Comparison of ENCODE assay signal across 23 mouse cellular contexts in the genomic region with DNA sequence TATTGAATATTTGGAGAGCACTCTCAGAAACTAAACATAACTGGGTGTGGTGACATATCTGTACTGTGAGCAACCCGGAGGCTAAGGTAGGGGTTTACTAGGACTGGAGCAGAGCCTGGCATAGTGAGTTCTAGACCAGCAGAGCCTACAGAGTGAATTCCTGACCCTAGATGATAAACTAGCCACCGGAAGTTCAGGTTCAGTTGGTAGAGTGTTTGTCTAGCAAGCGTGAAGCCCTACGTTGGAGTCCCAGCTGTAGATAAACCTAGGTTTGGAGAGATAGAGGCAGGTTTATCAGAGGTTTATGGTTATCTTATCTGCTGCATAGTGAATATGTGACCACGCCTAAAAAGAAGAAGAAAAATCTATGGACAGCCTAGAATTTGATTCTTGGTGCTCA.
"Had no signal": no experiment of that assay in that cellular context is flagged by ENCODE, and none has a peak within 500 bp of the region (broad histone marks: within the 10 kb centered on the region; RNA-seq: fewer than 3 reads in every experiment).

No protein-coding gene starts in this region.

- H3K27me3 ChIP-seq: limb, embryonic 12.5 days; limb, embryonic 15.5 days; megakaryocyte, embryonic 14.5 days; midbrain, embryonic 12.5 days; neural tube, embryonic 12.5 days; neural tube, embryonic 15.5 days had no signal

- DNase-seq: kidney, adult 2 months; kidney, postnatal 25 days; left cerebral cortex, postnatal 4 days; liver, postnatal 0 days; lung, embryonic 14.5 days; right cerebral cortex, adult 18-20 months; right cerebral cortex, postnatal 14 days; right cerebral cortex, postnatal 4 days; thymus, adult 2 months; thymus, postnatal 14 days; thymus, postnatal 4 days had no signal

- H3K4me3 ChIP-seq: limb, embryonic 12.5 days; limb, embryonic 15.5 days; megakaryocyte, embryonic 14.5 days; midbrain, embryonic 12.5 days; neural tube, embryonic 12.5 days; neural tube, embryonic 15.5 days had no signal

- H3K27ac ChIP-seq: kidney, postnatal 0 days; limb, embryonic 12.5 days; limb, embryonic 15.5 days; liver, embryonic 14.5 days; macrophage; midbrain, embryonic 12.5 days; neural tube, embryonic 12.5 days; neural tube, embryonic 15.5 days; stomach, postnatal 0 days had no signal

- H3K9me3 ChIP-seq: limb, embryonic 12.5 days; limb, embryonic 15.5 days; megakaryocyte, embryonic 14.5 days; midbrain, embryonic 12.5 days; neural tube, embryonic 12.5 days; neural tube, embryonic 15.5 days had no signal

- H3K9ac ChIP-seq: limb, embryonic 12.5 days; limb, embryonic 15.5 days; liver, embryonic 14.5 days; liver, postnatal 0 days; lung, embryonic 14.5 days; midbrain, embryonic 12.5 days; neural tube, embryonic 12.5 days; neural tube, embryonic 15.5 days had no signal

- H3K4me1 ChIP-seq: limb, embryonic 12.5 days; limb, embryonic 15.5 days; midbrain, embryonic 12.5 days; neural tube, embryonic 12.5 days; neural tube, embryonic 15.5 days had no signal

- H3K4me2 ChIP-seq: limb, embryonic 12.5 days; limb, embryonic 15.5 days; liver, embryonic 11.5 days; lung, embryonic 14.5 days; midbrain, embryonic 12.5 days; neural tube, embryonic 12.5 days; neural tube, embryonic 15.5 days had no signal

- ATAC-seq: liver, postnatal 0 days; lung, postnatal 0 days had no signal
